Mouse (Mus musculus): Measurements from ENCODE around the gene Ppa2.

DNA sequence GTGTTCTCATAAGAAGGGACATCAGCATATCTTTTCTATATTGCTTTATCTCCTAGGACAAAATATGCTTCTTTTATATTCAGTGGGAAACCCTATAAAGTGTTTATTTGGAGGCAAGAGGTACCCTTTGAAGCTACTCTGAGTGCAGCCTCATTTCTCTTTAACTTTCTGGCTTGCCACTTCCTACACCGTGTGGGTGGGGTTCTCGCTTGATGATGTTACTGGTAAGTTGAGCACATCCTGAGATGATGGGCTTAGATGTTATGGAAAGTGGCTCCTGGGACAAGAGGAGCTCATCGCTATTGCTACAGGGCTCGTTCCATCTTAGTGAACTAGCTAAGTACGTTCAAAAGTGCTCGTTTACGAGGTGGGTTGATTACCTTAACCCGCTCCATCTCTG, 101.9 kb downstream of the Ppa2 start:
- TF ChIP-seq POLR2A (IDR thresholded peaks at IDR 0.05; ENCODE audit: insufficient read depth, low read depth, low read length) = no peak
- TF ChIP-seq CTCF (IDR thresholded peaks at IDR 0.05; ENCODE audit: insufficient read depth, low read depth, low read length) = no peak
